Mouse (Mus musculus): ENCODE results near the gene Olfr1225.
"Not testable (repeated sequence)": the region's sequence is repeated elsewhere in the genome, so short reads cannot be mapped to it uniquely, and the experiment has no call there.

The Olfr1225 gene

GRCm38 (mm10) chr2:89174569-89174968, at the start of gene Olfr1225:
Gene Olfr1225, minus strand, starts transcription at chr2:89174669.
- no peak for DNase-seq (ENCODE audit: extremely low read depth, low read depth, low spot score)

GRCm38 (mm10) chr2:89199948-89200347, 25.5 kb upstream of the Olfr1225 start, which contains the start of gene Olfr1226:
Gene Olfr1226, minus strand, starts transcription at chr2:89200048.
- DNase-seq (ENCODE audit: extremely low read depth, low read depth, low spot score): no peak

- no peak for DNase-seq (ENCODE audit: extremely low read depth, low read depth, low spot score)
Observed at GRCm38 (mm10) chr2:89196325-89196982, 22.0 kb upstream of the Olfr1225 start.

GRCm38 (mm10) chr2:89164711-89165110, 9.8 kb downstream of the Olfr1225 start:
- DNase-seq (ENCODE audit: extremely low read depth, low read depth, low spot score): not testable (repeated sequence)

GRCm38 (mm10) chr2:89163991-89164390, 10.5 kb downstream of the Olfr1225 start, which contains the start of gene Olfr1224-ps1:
Gene Olfr1224-ps1, minus strand, starts transcription at chr2:89164091.
- not testable (repeated sequence) for DNase-seq (ENCODE audit: extremely low read depth, low read depth, low spot score)

- DNase-seq (ENCODE audit: extremely low read depth, low read depth, low spot score): no peak
Observed at GRCm38 (mm10) chr2:89151460-89151859, 23.0 kb downstream of the Olfr1225 start, which contains the start of gene Olfr1223. Gene Olfr1223, minus strand, starts transcription at chr2:89151560.

GRCm38 (mm10) chr2:89132954-89133353, 41.5 kb downstream of the Olfr1225 start, which contains the start of gene Olfr1222:
Gene Olfr1222, minus strand, starts transcription at chr2:89133054.
- no peak for DNase-seq (ENCODE audit: extremely low read depth, low read depth, low spot score)
